ENCODE assay signal across 8 mouse cellular contexts in the genomic region with DNA sequence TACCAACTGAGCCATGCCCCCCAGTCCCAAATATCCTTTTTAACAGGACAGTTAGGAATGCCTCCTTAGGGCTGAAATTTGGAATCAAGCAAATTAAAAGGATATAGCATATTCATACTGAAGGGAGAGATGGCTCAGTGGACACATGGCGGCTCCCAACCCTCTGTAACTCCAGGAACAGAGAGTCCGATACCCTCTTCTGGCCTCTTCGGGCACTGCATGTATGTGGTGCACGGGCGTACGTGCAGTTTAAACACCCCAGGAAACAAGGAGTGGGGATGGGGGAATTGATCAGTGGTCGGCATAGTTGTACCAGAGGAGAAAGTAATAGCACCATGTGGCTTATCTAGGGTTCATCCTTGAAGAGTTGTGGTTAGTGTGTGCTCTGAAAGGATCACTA. TPM values are rescaled to one million over a fixed set of nuclear protein-coding genes. Genes with fewer than 3 reads are reported as not detected.
DNase-seq lines count a peak whose midpoint lies in the region; ATAC-seq lines count a peak whose summit lies in the region.
"Had no signal": no experiment of that assay in that cellular context is flagged by ENCODE, and none has a peak within 500 bp of the region (broad histone marks: within the 10 kb centered on the region; RNA-seq: fewer than 3 reads in every experiment).

No protein-coding gene starts in this region.

- no peak overlapping the region for H3K4me3 ChIP-seq in heart, embryonic 13.5 days

- no peak overlapping the region for H3K27ac ChIP-seq in heart, embryonic 13.5 days (replicated peaks)

- 64% methylated on average over 7 of the region's 7 CpGs for WGBS in heart, embryonic 13.5 days

- no peak for DNase-seq in heart, adult 8-10 months (ENCODE audit: low spot score)
- peak; percentile 25 for DNase-seq in urinary bladder, postnatal 14 days (ENCODE audit: low spot score)
- DNase-seq in urinary bladder, postnatal 36 days (ENCODE audit: low spot score in 2 of 2) = no peak
- DNase-seq in induced T-regulatory cell, adult 2 months (ENCODE audit: low read depth) = peak; percentile 63
- DNase-seq in splenic B cell, adult 2 months (ENCODE audit: low read depth, low spot score) = peak; percentile 39
- DNase-seq in layer of hippocampus, adult 18-20 months (ENCODE audit: low spot score in 2 of 2) = no peak

- 0 out of 2 replicates have a peak overlapping the region, but pooled peaks have one; percentile 37 for H3K9ac ChIP-seq in heart, embryonic 13.5 days

- no peak for ATAC-seq in heart, embryonic 13.5 days (ENCODE audit: extremely low read depth, insufficient number of reproducible peaks, low FRiP score, low TSS enrichment)

- no peaks in the 10 kb centered on the region for H3K27me3 ChIP-seq in heart, embryonic 13.5 days (replicated peaks)
- no peaks in the 10 kb centered on the region for H3K27me3 ChIP-seq in splenic B cell, adult 2 months (ENCODE audit: control insufficient read depth, insufficient read depth, low read length, poor library complexity, severe bottlenecking)

- no peak overlapping the region for H3K4me2 ChIP-seq in heart, embryonic 13.5 days

- no peaks in the 10 kb centered on the region for H3K9me3 ChIP-seq in heart, embryonic 13.5 days

- no peaks in the 10 kb centered on the region for H3K36me3 ChIP-seq in heart, embryonic 13.5 days
- no peaks in the 10 kb centered on the region; the same call in 1 of the 2 replicates for H3K36me3 ChIP-seq in splenic B cell, adult 2 months (ENCODE audit: control insufficient read depth, insufficient read depth, low read length, poor library complexity, severe bottlenecking)

- peaks cover 25% of the 10 kb centered on the region for H3K4me1 ChIP-seq in heart, embryonic 13.5 days

RNA-seq across cellular contexts. Expression of gene Amz2, which starts 18.9 kb away (rescaled TPM):
- polyA plus RNA-seq in heart, embryonic 13.5 days (2015; fragmentation: Nextera tagmentation; extraction: Ambion mirVana) = 33.4 and 38.1 TPM in 2 replicates
- 10 to 100 TPM; 45.2 to 56.6 (median 54.4) TPM for total RNA-seq in heart, adult 8-10 months (2022)
- total RNA-seq in layer of hippocampus, adult 18-20 months (2021) = 10 to 100 TPM; 56.2 to 56.7 TPM

RNA-seq across cellular contexts. Expression of gene Arsg, which starts 28.6 kb away (rescaled TPM):
- polyA plus RNA-seq in heart, embryonic 13.5 days (2015; fragmentation: Nextera tagmentation; extraction: Ambion mirVana) = 3.8 and 3.9 TPM in 2 replicates
- 1 to 10 TPM in 3 of 4 experiments, under 1 TPM in 1; 0.87 to 2.7 (median 1.8) TPM for total RNA-seq in heart, adult 8-10 months (2022)
- total RNA-seq in layer of hippocampus, adult 18-20 months (2021) = 10 to 100 TPM; 15.1 to 17.4 TPM

RNA-seq across cellular contexts. Expression of gene Slc16a6, which starts 28.8 kb away (rescaled TPM):
- polyA plus RNA-seq in heart, embryonic 13.5 days (2015; fragmentation: Nextera tagmentation; extraction: Ambion mirVana) = 9.6 and 9.7 TPM in 2 replicates
- 10 to 100 TPM in 2 of 4 experiments, 1 to 10 TPM in 2; 6.4 to 12.9 (median 10.0) TPM for total RNA-seq in heart, adult 8-10 months (2022)
- total RNA-seq in layer of hippocampus, adult 18-20 months (2021) = 1 to 10 TPM; 5.9 to 6.1 TPM

RNA-seq across cellular contexts. Expression of gene 9930022D16Rik, which starts 30.9 kb away (rescaled TPM):
- polyA plus RNA-seq in heart, embryonic 13.5 days (2015; fragmentation: Nextera tagmentation; extraction: Ambion mirVana) = 0.05 TPM in 1 of 2 replicates, not detected in the other
- not detected for total RNA-seq in heart, adult 8-10 months (2022)
- total RNA-seq in layer of hippocampus, adult 18-20 months (2021) = not detected
- total RNA-seq: layer of hippocampus, postnatal 10 days had no signal

Comparison
In these comparisons a context has a peak if more than half of its experiments do, and no peak if none do; other contexts are left out.
1. DNase-seq: peak in urinary bladder, postnatal 14 days (single experiment), induced T-regulatory cell, adult 2 months (single experiment) and splenic B cell, adult 2 months (single experiment); none in heart, adult 8-10 months (single experiment), urinary bladder, postnatal 36 days (0 of 2) and layer of hippocampus, adult 18-20 months (0 of 2).
2. RNA of gene Arsg, which starts 28.6 kb away (total RNA-seq): 15.1 to 17.4 TPM in layer of hippocampus, adult 18-20 months; 0.87 to 2.7 TPM in heart, adult 8-10 months; every median in the first group is over 4 times any median in the second.